Mouse (Mus musculus) spleen, postnatal 10 days (tissue): Measurements from ENCODE around the gene Srp68.
"Not testable (repeated sequence)": the region's sequence is repeated elsewhere in the genome, so short reads cannot be mapped to it uniquely, and the experiment has no call there.

ENCODE experiments used
- DNase-seq, 2 experiments: peaks; one replicate each; pipeline ENCODE4 v3.0.0; 2021 to 2022; ENCODE audit warnings: low spot score in 2 of 2

The Srp68 gene

GRCm38 (mm10) chr11:116282912-116283521, 9.0 kb upstream of the Srp68 start:
- DNase-seq = peak in 1 of 2 experiments; percentile 18

- DNase-seq = peak in 1 of 2 experiments; percentile 16
These were observed 8.1 kb upstream of the Srp68 start for GRCm38 (mm10) chr11:116282089-116282488.

GRCm38 (mm10) chr11:116281671-116282070, 7.7 kb upstream of the Srp68 start:
- DNase-seq = peak in 1 of 2 experiments; percentile 10

GRCm38 (mm10) chr11:116280751-116281663, 7.0 kb upstream of the Srp68 start, which contains the start of gene Galr2:
Gene Galr2, plus strand, starts transcription at chr11:116280939.
- DNase-seq = peak in 1 of 2 experiments; percentile 19

- not testable (repeated sequence) for DNase-seq
These were observed 3.2 kb upstream of the Srp68 start for GRCm38 (mm10) chr11:116277184-116277583.

- DNase-seq = no peak
These were observed 460 bp downstream of the Srp68 start for GRCm38 (mm10) chr11:116273469-116274044.

- peak in 1 of 2 experiments; percentile 12 for DNase-seq
These were observed 1.2 kb downstream of the Srp68 start for GRCm38 (mm10) chr11:116272589-116273468.

GRCm38 (mm10) chr11:116269560-116269959, 4.5 kb downstream of the Srp68 start:
- DNase-seq = no peak

- no peak for DNase-seq
These were observed 5.7 kb downstream of the Srp68 start for GRCm38 (mm10) chr11:116268313-116268712.

- DNase-seq = peak in 1 of 2 experiments; percentile 11
These were observed 6.4 kb downstream of the Srp68 start for GRCm38 (mm10) chr11:116267637-116268036.

GRCm38 (mm10) chr11:116265850-116266249, 8.2 kb downstream of the Srp68 start:
- no peak for DNase-seq

- DNase-seq = peak in 1 of 2 experiments; percentile 35
These were observed 8.7 kb downstream of the Srp68 start for GRCm38 (mm10) chr11:116265352-116265751.

GRCm38 (mm10) chr11:116260259-116260658, 13.8 kb downstream of the Srp68 start:
- DNase-seq = peak in 1 of 2 experiments; percentile 10

- peak in 1 of 2 experiments; percentile 10 for DNase-seq
These were observed 14.6 kb downstream of the Srp68 start for GRCm38 (mm10) chr11:116259461-116259860.

GRCm38 (mm10) chr11:116255982-116256675, 17.9 kb downstream of the Srp68 start:
- no peak for DNase-seq

GRCm38 (mm10) chr11:116255090-116255981, 18.7 kb downstream of the Srp68 start:
- peak in 1 of 2 experiments; percentile 12 for DNase-seq

- peak in 1 of 2 experiments; percentile 12 for DNase-seq
These were observed 19.4 kb downstream of the Srp68 start for GRCm38 (mm10) chr11:116254627-116255026.

GRCm38 (mm10) chr11:116253076-116253600, 20.9 kb downstream of the Srp68 start:
- DNase-seq = no peak

GRCm38 (mm10) chr11:116250898-116251297, 23.1 kb downstream of the Srp68 start:
- no peak for DNase-seq
